Mouse (Mus musculus) left cerebral cortex, adult 9 months (tissue): ENCODE data around the gene Rimkla.

Source experiments
- DNase-seq, 2 experiments: peaks; one replicate each; pipeline ENCODE4 v3.0.0; 2022; ENCODE audit warnings: low spot score in 2 of 2

Gene Rimkla

DNA sequence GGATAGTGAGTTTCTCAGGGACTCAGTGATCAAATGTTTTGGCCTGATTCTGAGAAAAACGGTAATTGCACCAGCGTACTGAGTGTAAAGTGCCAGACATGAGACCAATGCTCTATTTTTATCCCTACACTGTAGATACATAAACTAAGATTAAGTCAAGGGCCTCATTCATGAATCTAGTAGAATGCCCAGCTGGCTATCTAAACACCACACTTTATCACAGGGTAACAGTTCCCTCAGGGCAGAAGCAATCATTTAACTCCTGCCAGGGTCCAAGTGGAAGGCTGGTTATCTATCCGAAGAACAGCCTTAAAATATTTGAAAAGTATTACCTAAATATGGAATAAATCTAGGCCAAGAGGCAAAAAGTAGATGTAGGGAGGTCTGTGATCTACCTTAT is 74.5 kb downstream of the Rimkla start:
- DNase-seq: no peak

- DNase-seq: no peak
Observed at GRCm38 (mm10) chr4:119417270-119417669, 75.2 kb downstream of the Rimkla start.
